Mouse (Mus musculus): ENCODE data around the gene Fnip1.

DNA sequence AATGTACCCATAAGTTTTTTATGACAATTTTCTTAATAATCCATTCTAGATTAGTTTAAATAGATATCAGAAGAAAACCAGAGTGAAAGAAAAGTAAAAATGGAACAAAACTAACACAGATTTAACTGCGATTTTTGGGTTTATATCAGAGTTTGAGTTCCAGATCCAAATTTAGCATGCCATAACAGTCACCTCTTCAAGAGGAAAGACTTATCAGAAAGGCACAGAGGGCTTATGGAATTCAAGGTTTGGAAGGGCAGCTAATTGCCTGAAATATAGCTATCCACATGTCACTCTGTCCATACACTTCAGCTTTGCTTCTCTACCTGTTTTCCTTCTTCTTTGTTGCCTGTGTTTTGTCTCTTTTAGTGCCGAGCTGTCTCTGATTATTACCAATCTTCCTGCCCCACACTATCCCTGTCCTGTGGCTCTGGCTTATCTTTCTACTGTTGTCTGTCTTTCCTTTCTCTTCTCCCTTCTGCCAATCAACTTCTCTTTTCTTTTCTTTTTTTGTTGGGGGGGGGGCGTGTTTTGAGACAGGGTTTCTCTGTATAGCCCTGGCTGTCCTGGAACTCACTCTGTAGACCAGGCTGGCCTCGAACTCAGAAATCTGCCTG, 31.0 kb upstream of the Fnip1 start:
- TF ChIP-seq CTCF (IDR thresholded peaks at IDR 0.05; ENCODE audit: control insufficient read depth, insufficient read depth, insufficient replicate concordance, low read depth, low read length) (no peak), POLR2A (IDR thresholded peaks at IDR 0.05; ENCODE audit: control insufficient read depth, low read depth, low read length) (no peak)

Measured in testis, adult 2 months (tissue).